9 mouse cellular contexts compared by ENCODE assay signal in genomic region chr10:42291360-42291759, GRCm38 (mm10). TPM values are rescaled to one million over a fixed set of nuclear protein-coding genes. Genes with fewer than 3 reads are reported as not detected.
DNase-seq lines count a peak whose midpoint lies in the region; ATAC-seq and TF ChIP-seq lines count a peak whose summit lies in the region.
"Had no signal": no experiment of that assay in that cellular context is flagged by ENCODE, and none has a peak within 500 bp of the region (broad histone marks: within the 10 kb centered on the region; RNA-seq: fewer than 3 reads in every experiment).

No protein-coding gene starts in this region.

- H3K79me2 ChIP-seq in C2C12 (ENCODE audit: control insufficient read depth, insufficient read depth), result no peaks in the 10 kb centered on the region

- no peaks in the 10 kb centered on the region for H3K27me3 ChIP-seq in heart, postnatal 0 days (ENCODE audit: control insufficient read depth, insufficient read depth, low read length)
- H3K27me3 ChIP-seq in C2C12 (ENCODE audit: control insufficient read depth, insufficient read depth, insufficient read length), result no peaks in the 10 kb centered on the region
- H3K27me3 ChIP-seq in thymus, adult 2 months (ENCODE audit: control insufficient read depth, insufficient read depth, low read length), result no peaks in the 10 kb centered on the region
- H3K27me3 ChIP-seq: limb, embryonic 15.5 days had no signal

- TF ChIP-seq CTCF in heart, postnatal 0 days (IDR thresholded peaks at IDR 0.05; ENCODE audit: low read depth), result peak; percentile 67
- peak; percentile 54 for TF ChIP-seq CTCF in C2C12 (IDR thresholded peaks at IDR 0.05; ENCODE audit: control insufficient read depth, insufficient read depth, insufficient read length)
- peak; percentile 60; the same call in 1 of the 2 replicates for TF ChIP-seq CTCF in thymus, adult 2 months (IDR thresholded peaks at IDR 0.05; ENCODE audit: borderline replicate concordance, control insufficient read depth, extremely low read depth, insufficient read depth, low read length, poor library complexity)

- H3K36me3 ChIP-seq in heart, postnatal 0 days (replicated peaks; ENCODE audit: control insufficient read depth, insufficient read depth, low read length), result no peaks in the 10 kb centered on the region
- no peaks in the 10 kb centered on the region for H3K36me3 ChIP-seq in C2C12 (ENCODE audit: control insufficient read depth, insufficient read depth)
- no peaks in the 10 kb centered on the region for H3K36me3 ChIP-seq in thymus, adult 2 months (ENCODE audit: control insufficient read depth, insufficient read depth, low read length)
- H3K36me3 ChIP-seq: limb, embryonic 15.5 days had no signal

- ATAC-seq in heart, postnatal 0 days (ENCODE audit: insufficient read depth, low read depth), result no peak

- no peak overlapping the region for H3ac ChIP-seq in C2C12 (ENCODE audit: control insufficient read depth, insufficient read length, low read depth)

- H3K4me1 ChIP-seq in heart, postnatal 0 days (ENCODE audit: control insufficient read depth, insufficient read depth), result 0 out of 2 replicates have a peak, but pooled peaks cover 3% of the 10 kb centered on the region
- H3K4me1 ChIP-seq in thymus, adult 2 months (replicated peaks; ENCODE audit: control insufficient read depth, insufficient read depth, low read length), result no peaks in the 10 kb centered on the region
- H3K4me1 ChIP-seq: limb, embryonic 15.5 days had no signal

- TF ChIP-seq EP300 in heart, postnatal 0 days (IDR thresholded peaks at IDR 0.05; ENCODE audit: low read depth), result no peak

- TF ChIP-seq POLR2A in thymus, adult 2 months (IDR thresholded peaks at IDR 0.05; ENCODE audit: control insufficient read depth, extremely low read depth, insufficient read depth, low read length, poor library complexity), result no peak

- H3K79me3 ChIP-seq in C2C12 (ENCODE audit: low read depth), result no peaks in the 10 kb centered on the region

- 62% methylated on average over 5 of the region's 5 CpGs for WGBS in heart, postnatal 0 days
- WGBS in thymus, adult 2 months, result 70% methylated on average over 5 of the region's 5 CpGs

- no peak overlapping the region for H3K4me3 ChIP-seq in heart, postnatal 0 days (ENCODE audit: low read depth, low read length)
- H3K4me3 ChIP-seq in C2C12 (ENCODE audit: insufficient read depth, poor library complexity, severe bottlenecking), result no peak overlapping the region
- no peak overlapping the region for H3K4me3 ChIP-seq in thymus, adult 2 months (ENCODE audit: control insufficient read depth, insufficient read depth, low read length)
- H3K4me3 ChIP-seq: limb, embryonic 15.5 days had no signal

- no peak overlapping the region for H3K27ac ChIP-seq in heart, postnatal 0 days (ENCODE audit: low read depth)
- H3K27ac ChIP-seq in thymus, adult 2 months (ENCODE audit: control insufficient read depth, insufficient read depth, low read length), result no peak overlapping the region
- H3K27ac ChIP-seq: limb, embryonic 15.5 days had no signal

- H3K4me2 ChIP-seq in heart, postnatal 0 days (ENCODE audit: low read depth, low read length), result no peak overlapping the region
- H3K4me2 ChIP-seq: limb, embryonic 15.5 days had no signal

- H3K9ac ChIP-seq in heart, postnatal 0 days (replicated peaks; ENCODE audit: low read depth, low read length), result no peak overlapping the region
- H3K9ac ChIP-seq: limb, embryonic 15.5 days had no signal

- DNase-seq in heart, postnatal 0 days (ENCODE audit: low spot score), result peak; percentile 35
- no peak for DNase-seq in heart, adult 9 months (ENCODE audit: low spot score in 2 of 2)
- peak; percentile 70 for DNase-seq in R1 (ENCODE audit: low read depth, low spot score)
- peak; percentile 79 for DNase-seq in induced T-regulatory cell, adult 2 months (ENCODE audit: low read depth)
- DNase-seq in lung, postnatal 25 days (ENCODE audit: low spot score), result peak; percentile 64
- DNase-seq in thymus, adult 2 months, result peak; percentile 81
- no peak for DNase-seq in layer of hippocampus, postnatal 36 days

- H3K9me3 ChIP-seq in heart, postnatal 0 days (replicated peaks; ENCODE audit: control insufficient read depth, low read length), result no peaks in the 10 kb centered on the region
- H3K9me3 ChIP-seq: limb, embryonic 15.5 days had no signal

TF ChIP-seq in C2C12, 6 proteins besides CTCF, POLR2A, EP300 and RAD21:
- no peak for TF ChIP-seq MAX (IDR thresholded peaks at IDR 0.05)

RNA-seq across cellular contexts. Expression of gene Foxo3, which starts 14.8 kb away (rescaled TPM):
- 51.9 and 70.8 TPM in 2 replicates for total RNA-seq in heart, postnatal 0 days (2014; rRNA removed; ENCODE audit: low replicate concordance)
- polyA plus RNA-seq in heart, postnatal 0 days (2015; fragmentation: Nextera tagmentation; extraction: Ambion mirVana), result 5.4 and 6.5 TPM in 2 replicates
- polyA plus RNA-seq in C2C12 (2012; fragmentation: generic; extraction: Trizol), result 4.8 TPM
- 76.6 and 83.4 TPM in 2 replicates for polyA plus RNA-seq in thymus, adult 2 months (2012; rRNA removed)
- total RNA-seq in layer of hippocampus, postnatal 36 days (2021), result 10 to 100 TPM; 45.7 to 50.1 TPM

Comparison
In these comparisons a context has a peak if more than half of its experiments do, and no peak if none do; other contexts are left out.
1. DNase-seq: peak in heart, postnatal 0 days (single experiment), R1 (single experiment), induced T-regulatory cell, adult 2 months (single experiment), lung, postnatal 25 days (single experiment) and thymus, adult 2 months (single experiment); none in heart, adult 9 months (0 of 2) and layer of hippocampus, postnatal 36 days (0 of 2).
2. RNA of gene Foxo3, which starts 14.8 kb away (polyA plus RNA-seq): 76.6 to 83.4 TPM in thymus, adult 2 months; 5.4 to 6.5 TPM in heart, postnatal 0 days and 4.8 TPM in C2C12 (single experiment); every median in the first group is over 10 times any median in the second.
3. Peak in every context shown above with its lines, with median percentiles within 50 percentile points of each other: CTCF ChIP-seq.